Mouse (Mus musculus): Measurements from ENCODE around the gene Rpl3l. TPM values are rescaled to one million over a fixed set of nuclear protein-coding genes. Genes with fewer than 3 reads are reported as not detected.
"Not testable (repeated sequence)": the region's sequence is repeated elsewhere in the genome, so short reads cannot be mapped to it uniquely, and the experiment has no call there.

The Rpl3l gene
- polyA plus RNA-seq, 1 experiment, result not detected

- no peak overlapping the region for H3K4me3 ChIP-seq (ENCODE audit: insufficient read depth, low read length)
- no peaks in the 10 kb centered on the region for H3K4me1 ChIP-seq (ENCODE audit: control insufficient read depth, insufficient read depth, low read length)
- TF ChIP-seq CTCF (IDR thresholded peaks at IDR 0.05; ENCODE audit: borderline replicate concordance, insufficient read depth, low read length), result no peak
- no peak for TF ChIP-seq POLR2A (IDR thresholded peaks at IDR 0.05; ENCODE audit: low read depth, low read length)
- no peak overlapping the region for H3K27ac ChIP-seq (ENCODE audit: insufficient read depth, low read length)
These were observed 28.9 kb upstream of the Rpl3l start for GRCm38 (mm10) chr17:24698715-24699114.

- Histone ChIP-seq H3K27ac (ENCODE audit: insufficient read depth, low read length) (no peak overlapping the region), H3K4me3 (ENCODE audit: insufficient read depth, low read length) (no peak overlapping the region), H3K4me1 (ENCODE audit: control insufficient read depth, insufficient read depth, low read length) (no peaks in the 10 kb centered on the region)
- no peak for TF ChIP-seq CTCF (IDR thresholded peaks at IDR 0.05; ENCODE audit: borderline replicate concordance, insufficient read depth, low read length)
- TF ChIP-seq POLR2A (IDR thresholded peaks at IDR 0.05; ENCODE audit: low read depth, low read length), result no peak
These were observed 28.1 kb upstream of the Rpl3l start for GRCm38 (mm10) chr17:24699473-24699872.

- no peak for TF ChIP-seq POLR2A (IDR thresholded peaks at IDR 0.05; ENCODE audit: low read depth, low read length)
- no peak for TF ChIP-seq CTCF (IDR thresholded peaks at IDR 0.05; ENCODE audit: borderline replicate concordance, insufficient read depth, low read length)
- H3K4me3 ChIP-seq (ENCODE audit: insufficient read depth, low read length), result no peak overlapping the region
- no peaks in the 10 kb centered on the region; the same call in 1 of the 2 replicates for H3K4me1 ChIP-seq (ENCODE audit: control insufficient read depth, insufficient read depth, low read length)
- H3K27ac ChIP-seq (ENCODE audit: insufficient read depth, low read length), result no peak overlapping the region
These were observed 26.4 kb upstream of the Rpl3l start for GRCm38 (mm10) chr17:24701251-24701650.

- no peaks in the 10 kb centered on the region; the same call in 1 of the 2 replicates for H3K4me1 ChIP-seq (ENCODE audit: control insufficient read depth, insufficient read depth, low read length)
- H3K27ac ChIP-seq (ENCODE audit: insufficient read depth, low read length), result no peak overlapping the region
- H3K4me3 ChIP-seq (ENCODE audit: insufficient read depth, low read length), result no peak overlapping the region
- TF ChIP-seq POLR2A (IDR thresholded peaks at IDR 0.05; ENCODE audit: low read depth, low read length), result no peak
- no peak for TF ChIP-seq CTCF (IDR thresholded peaks at IDR 0.05; ENCODE audit: borderline replicate concordance, insufficient read depth, low read length)
These were observed 21.8 kb upstream of the Rpl3l start for GRCm38 (mm10) chr17:24705821-24706220.

- Histone ChIP-seq H3K27ac (ENCODE audit: insufficient read depth, low read length) (peak within 1 kb of the TSS; percentile 15), H3K4me1 (ENCODE audit: control insufficient read depth, insufficient read depth, low read length) (no peaks in the 10 kb centered on the region; the same call in 1 of the 2 replicates), H3K4me3 (ENCODE audit: insufficient read depth, low read length) (peak within 1 kb of the TSS; percentile 63)
- TF ChIP-seq POLR2A (IDR thresholded peaks at IDR 0.05; ENCODE audit: low read depth, low read length), result peak; percentile 93
- no peak for TF ChIP-seq CTCF (IDR thresholded peaks at IDR 0.05; ENCODE audit: borderline replicate concordance, insufficient read depth, low read length)
These were observed 20.4 kb upstream of the Rpl3l start, which contains the start of gene Tbl3 for GRCm38 (mm10) chr17:24706982-24707800. Gene Tbl3 (minus strand): TSS chr17:24707660.

DNA sequence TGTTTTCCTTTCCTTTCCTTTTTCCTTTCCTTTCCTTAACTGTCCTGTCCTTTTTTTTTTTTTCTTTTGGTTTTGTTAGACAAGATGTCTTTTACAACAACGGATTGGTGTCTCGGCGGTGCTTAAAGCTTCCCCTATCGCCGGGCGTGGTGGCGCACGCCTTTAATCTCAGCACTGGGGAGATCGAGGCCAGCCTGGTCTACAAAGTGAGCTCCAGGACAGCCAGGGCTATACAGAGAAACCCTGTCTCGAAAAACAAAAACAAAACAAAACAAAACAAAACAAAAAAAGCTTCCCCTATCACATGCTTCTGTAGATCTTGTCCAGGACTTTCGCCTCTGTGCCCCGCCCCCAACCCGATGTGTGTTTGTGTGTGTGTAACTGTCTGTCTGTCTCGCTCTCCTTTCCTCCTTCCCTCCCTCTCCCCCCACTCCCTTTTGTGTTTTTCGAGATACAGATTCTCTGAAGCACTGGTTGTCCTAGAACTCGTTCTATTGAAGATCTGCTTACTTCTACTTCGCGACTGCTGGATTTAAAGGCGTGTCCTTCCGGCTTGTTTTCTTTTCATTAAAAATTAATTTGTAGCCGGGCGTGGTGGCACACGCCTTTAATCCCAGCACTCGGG lies 19.7 kb upstream of the Rpl3l start:
- H3K4me3 ChIP-seq (ENCODE audit: insufficient read depth, low read length), result peak overlapping the region; percentile 63
- peak overlapping the region; percentile 15 for H3K27ac ChIP-seq (ENCODE audit: insufficient read depth, low read length)
- no peak for TF ChIP-seq POLR2A (IDR thresholded peaks at IDR 0.05; ENCODE audit: low read depth, low read length)
- TF ChIP-seq CTCF (IDR thresholded peaks at IDR 0.05; ENCODE audit: borderline replicate concordance, insufficient read depth, low read length), result no peak
- H3K4me1 ChIP-seq (ENCODE audit: control insufficient read depth, insufficient read depth, low read length), result no peaks in the 10 kb centered on the region; the same call in 1 of the 2 replicates

DNA sequence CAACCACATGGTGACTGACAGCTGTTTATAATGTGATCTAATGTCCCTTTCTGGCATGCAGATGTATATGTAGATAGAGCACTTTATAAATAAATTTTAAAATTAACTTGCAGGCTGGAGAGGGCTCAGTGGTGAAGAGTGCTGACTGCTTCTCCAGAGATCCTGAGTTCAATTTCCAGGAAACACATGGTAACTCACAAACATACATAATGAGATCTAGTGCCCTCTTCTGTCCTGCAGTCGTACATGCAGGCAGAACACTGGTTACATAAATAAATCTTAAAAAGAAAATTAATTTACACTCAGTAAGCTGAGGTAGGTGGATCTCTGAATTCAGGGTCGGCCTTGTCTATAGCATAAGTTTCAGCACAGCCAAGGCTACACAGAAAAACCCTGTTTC lies 19.0 kb upstream of the Rpl3l start:
- no peaks in the 10 kb centered on the region; the same call in 1 of the 2 replicates for H3K4me1 ChIP-seq (ENCODE audit: control insufficient read depth, insufficient read depth, low read length)
- no peak overlapping the region for H3K4me3 ChIP-seq (ENCODE audit: insufficient read depth, low read length)
- no peak overlapping the region for H3K27ac ChIP-seq (ENCODE audit: insufficient read depth, low read length)
- no peak for TF ChIP-seq CTCF (IDR thresholded peaks at IDR 0.05; ENCODE audit: borderline replicate concordance, insufficient read depth, low read length)
- no peak for TF ChIP-seq POLR2A (IDR thresholded peaks at IDR 0.05; ENCODE audit: low read depth, low read length)

- TF ChIP-seq POLR2A (IDR thresholded peaks at IDR 0.05; ENCODE audit: low read depth, low read length), result no peak
- no peak for TF ChIP-seq CTCF (IDR thresholded peaks at IDR 0.05; ENCODE audit: borderline replicate concordance, insufficient read depth, low read length)
- no peak overlapping the region for H3K27ac ChIP-seq (ENCODE audit: insufficient read depth, low read length)
- no peaks in the 10 kb centered on the region for H3K4me1 ChIP-seq (ENCODE audit: control insufficient read depth, insufficient read depth, low read length)
- no peak overlapping the region for H3K4me3 ChIP-seq (ENCODE audit: insufficient read depth, low read length)
These were observed 12.1 kb upstream of the Rpl3l start for GRCm38 (mm10) chr17:24715556-24715955.

- H3K27ac ChIP-seq (ENCODE audit: insufficient read depth, low read length), result no peak overlapping the region
- H3K4me3 ChIP-seq (ENCODE audit: insufficient read depth, low read length), result no peak overlapping the region
- TF ChIP-seq CTCF (IDR thresholded peaks at IDR 0.05; ENCODE audit: borderline replicate concordance, insufficient read depth, low read length), result no peak
- TF ChIP-seq POLR2A (IDR thresholded peaks at IDR 0.05; ENCODE audit: low read depth, low read length), result no peak
- H3K4me1 ChIP-seq (ENCODE audit: control insufficient read depth, insufficient read depth, low read length), result no peaks in the 10 kb centered on the region
These were observed 11.4 kb upstream of the Rpl3l start for GRCm38 (mm10) chr17:24716166-24716682.

GRCm38 (mm10) chr17:24717943-24718342 lies 9.7 kb upstream of the Rpl3l start, which contains the start of the genes Rnf151 and Rps2:
Gene Rnf151 (minus strand): TSS chr17:24718063.
Gene Rps2 (plus strand): TSS chr17:24718116.
- TF ChIP-seq POLR2A (IDR thresholded peaks at IDR 0.05; ENCODE audit: low read depth, low read length) (peak; percentile 65), CTCF (IDR thresholded peaks at IDR 0.05; ENCODE audit: borderline replicate concordance, insufficient read depth, low read length) (no peak)
- no peak within 1 kb of the TSS for H3K27ac ChIP-seq (ENCODE audit: insufficient read depth, low read length)
- H3K4me3 ChIP-seq (ENCODE audit: insufficient read depth, low read length), result peak within 1 kb of the TSS; percentile 62
- no peaks in the 10 kb centered on the region for H3K4me1 ChIP-seq (ENCODE audit: control insufficient read depth, insufficient read depth, low read length)

GRCm38 (mm10) chr17:24718938-24719337 lies 8.7 kb upstream of the Rpl3l start:
- not testable (repeated sequence) for H3K4me1 ChIP-seq (ENCODE audit: control insufficient read depth, insufficient read depth, low read length); H3K27ac ChIP-seq (ENCODE audit: insufficient read depth, low read length)
- H3K4me3 ChIP-seq (ENCODE audit: insufficient read depth, low read length), result peak overlapping the region; percentile 62
